Mouse (Mus musculus) frontal cortex, adult 2 months (tissue): ENCODE measurements around the gene Churc1. TPM values are rescaled to one million over a fixed set of nuclear protein-coding genes. Genes with fewer than 3 reads are reported as not detected.
"Not testable (repeated sequence)": the region's sequence is repeated elsewhere in the genome, so short reads cannot be mapped to it uniquely, and the experiment has no call there.

Experiments
- DNase-seq, 2 experiments: peaks; one replicate each; pipeline ENCODE4 v3.0.0; 2022; ENCODE audit warnings: low spot score in 1 of 2; ENCODE audit errors: extremely low spot score in 1 of 2
- polyA plus RNA-seq: library from polyadenylated mRNA; depleted of rRNA; stranded (reverse); fragments of >200 nt; gene quantifications from 2 replicates; pipeline ENCODE4 v1.2.3, GENCODE M21; 2012

Gene Churc1
- polyA plus RNA-seq, 1 experiment = 103 TPM

DNA sequence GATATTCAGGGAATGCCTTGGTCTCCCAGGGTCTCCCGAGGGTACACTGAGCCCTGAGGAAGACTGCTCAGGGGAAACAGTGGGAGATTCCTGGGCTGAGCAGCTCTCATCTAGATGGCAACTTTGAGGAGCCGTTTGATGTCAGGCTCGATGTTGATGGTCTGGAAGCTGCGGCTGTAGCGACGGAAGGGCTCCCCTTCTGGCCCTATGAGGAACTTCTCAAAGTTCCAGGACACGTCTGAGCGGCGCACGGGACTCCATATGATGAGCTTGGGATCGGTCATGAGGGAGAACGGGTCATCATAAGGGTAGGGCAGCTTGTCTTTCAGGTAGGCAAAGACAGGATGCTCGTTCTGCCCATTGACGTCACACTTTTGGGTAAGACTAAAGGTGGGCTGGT is 27.2 kb downstream of the Churc1 start:
- not testable (repeated sequence) for DNase-seq

DNA sequence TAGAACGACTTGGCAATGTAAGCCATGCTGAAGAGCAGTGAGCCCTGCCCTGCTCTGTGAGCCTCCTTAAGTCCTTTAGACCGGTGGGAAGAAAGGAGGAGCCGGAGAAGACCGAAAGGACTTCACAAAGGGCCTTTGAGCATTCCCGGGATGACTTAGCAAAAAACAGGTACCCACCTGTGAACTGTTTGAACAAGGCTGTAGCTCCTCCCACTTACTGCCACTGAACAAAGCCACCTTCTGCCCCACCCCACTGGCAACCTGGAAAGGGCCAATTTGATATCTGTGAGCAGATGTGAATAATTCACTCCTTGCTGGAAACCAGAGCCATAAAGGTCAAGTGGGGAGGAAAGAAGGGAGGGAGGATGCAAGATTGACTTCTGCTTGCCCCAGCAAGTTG is 30.0 kb downstream of the Churc1 start, which contains the start of gene Gpx2:
Gene Gpx2, minus strand, starts transcription at position 205 of the 400 bp plus-strand sequence.
- DNase-seq = no peak

DNA sequence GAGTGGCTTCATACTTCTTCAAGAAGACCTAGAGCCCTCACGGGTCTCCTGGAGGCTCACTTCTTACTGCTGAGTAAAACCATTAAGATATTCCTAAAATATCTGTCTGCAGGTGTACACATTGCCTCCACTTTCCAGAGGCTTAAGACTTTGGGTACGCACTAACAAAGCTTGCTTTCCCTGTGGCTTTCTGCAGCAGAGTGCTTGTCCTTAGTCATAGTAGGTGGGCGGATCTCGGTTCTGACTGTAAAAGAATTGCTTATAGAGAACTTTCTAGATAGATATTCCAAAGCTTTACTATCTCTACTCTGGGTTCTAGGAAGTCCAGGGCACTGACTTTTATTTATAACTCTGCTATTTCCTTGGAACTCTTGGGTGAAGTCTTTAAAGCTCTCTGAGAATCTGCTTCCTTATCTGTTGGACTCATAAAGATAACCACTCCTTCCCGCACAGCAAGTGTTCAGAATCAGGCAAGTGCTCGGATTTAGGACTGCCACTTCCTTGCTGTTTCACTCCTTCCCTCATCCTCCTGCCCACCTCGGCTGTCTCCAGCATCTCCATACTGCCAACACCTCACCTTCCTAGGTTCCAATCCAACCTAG is 31.7 kb downstream of the Churc1 start:
- peak in 1 of 2 experiments; percentile 67 for DNase-seq

DNA sequence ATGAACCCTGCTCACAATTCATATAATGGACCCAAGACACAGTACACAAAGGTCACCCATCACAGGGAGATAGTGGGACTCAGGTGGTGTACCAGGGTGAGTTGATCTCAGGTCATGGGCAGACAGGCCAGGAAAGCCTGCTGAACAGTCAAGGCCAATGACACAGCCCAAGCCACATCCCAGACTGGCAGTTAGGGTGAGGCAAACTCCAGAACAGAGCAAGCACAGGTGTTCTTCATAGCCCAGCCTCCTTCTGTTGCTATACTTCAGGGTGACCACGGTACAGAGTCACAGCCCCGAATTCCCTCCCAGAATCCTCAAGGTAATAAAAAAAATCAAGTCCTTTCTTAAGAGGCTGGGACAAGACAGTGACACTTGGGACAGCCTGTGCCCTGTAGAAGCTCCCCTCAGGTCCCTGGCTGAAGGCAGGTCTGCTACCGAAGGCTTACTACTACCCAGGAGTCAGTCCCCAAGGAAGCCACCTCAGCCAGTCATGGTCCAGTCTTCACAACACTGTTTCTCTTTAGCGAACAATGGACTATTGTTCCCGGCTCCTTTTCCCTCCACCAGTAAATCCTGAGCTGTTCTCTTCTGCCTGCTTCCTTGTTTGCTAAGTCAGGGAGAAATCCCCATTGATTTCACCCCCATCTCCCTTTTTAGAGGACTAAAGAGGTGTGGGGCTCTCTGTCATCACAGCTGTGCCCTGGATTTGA is 32.8 kb downstream of the Churc1 start:
- no peak for DNase-seq

DNA sequence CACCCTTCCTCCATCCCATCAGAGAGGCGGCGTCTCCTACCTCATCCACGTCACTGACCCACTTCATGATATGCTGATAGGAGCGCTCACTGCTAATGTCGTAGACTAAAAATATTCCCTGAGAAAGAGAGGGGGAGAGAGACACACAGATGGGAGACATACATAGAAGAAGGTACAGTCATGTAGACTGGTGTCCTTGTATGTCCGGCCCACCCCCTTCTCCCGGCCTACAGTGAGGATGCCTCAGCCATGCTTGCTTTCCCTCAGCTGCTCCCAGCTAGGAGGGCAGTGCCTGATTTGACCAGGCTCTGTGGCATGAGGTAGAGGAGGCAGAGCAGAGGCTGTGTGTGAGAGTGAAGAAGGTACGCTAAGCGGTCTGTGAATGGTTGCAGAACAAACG is 37.7 kb downstream of the Churc1 start:
- DNase-seq = peak; percentile 50 to 52

DNA sequence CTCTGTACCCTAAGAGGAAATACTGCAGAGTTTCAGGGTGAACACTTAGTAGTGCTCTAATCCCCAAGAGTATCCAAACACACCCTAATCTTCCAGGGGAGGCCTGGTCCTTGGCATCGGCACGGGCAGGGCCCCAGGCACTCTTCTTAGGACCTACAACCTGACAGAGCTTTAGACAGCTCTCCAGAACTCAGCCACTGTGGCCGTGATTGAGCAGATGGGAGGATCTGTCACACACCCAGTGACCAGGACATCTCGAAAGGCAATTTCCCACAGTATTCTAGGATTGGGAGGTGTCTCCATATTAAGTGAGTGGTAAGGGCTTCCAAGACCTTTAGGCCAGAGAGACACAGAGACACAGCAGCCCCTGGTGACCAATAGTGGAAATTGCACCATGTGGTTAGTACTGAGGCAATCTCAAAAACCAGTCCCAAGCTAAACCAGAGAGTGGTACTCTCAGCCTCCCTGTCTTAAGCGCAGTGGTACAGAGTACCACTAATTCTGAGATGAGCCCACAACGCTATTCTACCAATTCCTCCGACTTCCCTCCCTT is 38.4 kb downstream of the Churc1 start:
- DNase-seq = peak in 1 of 2 experiments; percentile 76

DNA sequence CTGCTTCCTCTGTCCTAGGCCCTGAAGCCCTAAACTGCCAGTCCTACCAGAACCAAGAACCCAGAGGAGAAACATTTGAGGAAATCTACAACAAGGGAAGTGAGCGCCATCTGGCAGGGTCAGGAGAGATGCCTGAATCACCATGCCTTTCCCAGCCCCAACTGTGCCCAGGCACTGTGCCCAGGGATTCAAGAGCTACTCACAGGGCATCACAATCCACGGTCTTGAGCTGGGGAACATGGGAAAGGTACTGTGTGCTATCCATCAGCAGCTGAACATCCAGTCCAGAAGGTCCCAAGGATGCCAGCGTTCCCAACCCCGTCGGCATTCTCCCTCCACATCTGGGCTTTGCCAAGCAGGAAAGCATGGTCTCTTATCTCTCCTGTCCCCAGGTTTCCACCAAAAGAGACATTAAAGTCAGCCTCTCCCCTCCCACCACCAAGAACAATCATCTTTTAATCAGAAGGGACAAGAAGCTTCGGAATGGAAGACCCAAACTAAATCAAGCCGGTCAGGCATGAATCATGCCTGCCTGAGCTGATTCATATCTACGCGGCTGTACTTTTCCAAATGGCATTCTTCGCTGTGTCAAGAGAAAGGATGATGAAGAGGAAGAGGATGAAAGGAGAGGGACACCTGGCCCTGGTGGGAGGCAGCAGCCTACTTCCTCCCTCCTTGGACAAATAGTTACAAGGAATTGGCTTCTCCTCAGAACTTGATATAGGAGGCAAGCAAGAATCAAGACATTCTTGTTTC is 39.9 kb downstream of the Churc1 start:
- peak in 1 of 2 experiments; percentile 51 for DNase-seq

DNA sequence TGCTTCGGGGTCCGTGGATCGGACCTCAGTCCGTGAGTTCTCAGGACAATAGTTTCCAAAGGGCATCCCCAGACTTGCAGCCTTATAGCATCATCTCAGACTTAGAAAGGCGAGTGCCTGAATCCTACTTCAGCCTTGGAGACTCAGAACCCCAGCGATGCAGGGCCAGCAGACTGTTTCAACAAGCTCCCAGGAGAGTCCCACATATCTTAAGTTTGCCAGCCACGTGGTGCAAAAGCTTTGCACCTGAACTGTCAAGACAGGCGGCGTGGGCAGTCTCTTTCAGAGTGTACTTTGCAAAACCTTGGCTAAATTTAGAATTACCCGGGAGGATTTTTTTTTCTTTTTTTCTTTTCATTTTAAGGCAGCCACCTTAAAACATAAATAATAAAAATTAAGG is 42.5 kb downstream of the Churc1 start:
- DNase-seq = peak; percentile 62 to 75

DNA sequence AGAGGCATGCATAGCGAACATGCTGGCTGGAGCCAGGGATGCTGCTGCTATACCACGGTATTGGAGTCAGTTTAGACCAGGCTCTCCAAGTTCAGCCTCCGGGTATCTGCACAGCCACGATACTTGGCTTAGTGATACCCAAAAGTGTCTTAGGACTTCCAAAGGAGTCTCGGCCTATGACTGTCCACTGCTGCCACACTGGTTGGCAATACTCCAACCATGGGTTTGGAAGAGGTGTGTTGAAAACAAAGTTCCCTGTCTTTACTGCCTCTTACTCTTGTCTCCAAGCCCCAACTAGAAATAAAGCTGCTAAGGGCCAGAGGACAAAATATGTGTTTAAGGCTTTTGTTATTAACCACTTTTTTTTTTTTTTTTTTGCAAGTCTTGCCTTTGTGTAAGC is 45.2 kb downstream of the Churc1 start:
- no peak for DNase-seq

DNA sequence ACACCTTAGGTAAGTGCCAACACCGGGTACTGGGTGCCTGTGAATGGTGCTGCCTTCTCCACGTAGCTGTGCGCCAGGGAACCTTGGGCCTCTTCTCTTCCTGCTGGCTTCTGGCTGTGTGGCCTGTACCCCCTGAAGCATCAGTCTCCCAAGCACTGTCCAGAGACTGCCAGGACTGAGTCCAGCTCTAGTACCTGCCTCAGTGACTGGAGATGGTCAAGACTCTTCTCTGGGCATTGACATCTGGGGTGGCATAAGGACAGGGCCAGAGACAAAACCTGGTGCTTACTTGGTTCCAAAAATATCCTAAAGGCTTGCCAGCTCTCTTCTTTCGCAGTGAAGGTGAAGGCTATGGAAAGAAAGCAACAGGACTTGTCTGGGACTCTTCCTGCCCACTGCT is 45.7 kb downstream of the Churc1 start:
- DNase-seq = no peak

DNA sequence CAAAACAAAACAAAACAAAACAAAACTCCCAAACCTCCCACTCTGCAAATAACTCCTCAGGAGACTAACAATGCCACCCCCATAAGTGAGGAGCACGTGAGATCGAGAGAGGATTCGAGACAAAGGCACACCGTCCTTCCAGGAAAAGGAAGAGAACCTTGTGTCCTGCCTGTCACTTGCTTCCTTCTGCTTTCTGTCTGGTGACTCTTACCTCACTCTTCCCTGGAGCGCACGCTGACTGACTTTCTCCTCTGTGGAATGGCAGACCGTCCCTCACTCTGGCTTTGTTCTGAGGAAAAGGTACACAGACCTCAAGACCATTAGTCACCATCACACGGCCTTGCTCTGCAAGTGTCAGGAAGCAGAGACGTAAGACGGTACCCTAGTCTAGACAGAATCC is 48.2 kb downstream of the Churc1 start:
- no peak for DNase-seq

DNA sequence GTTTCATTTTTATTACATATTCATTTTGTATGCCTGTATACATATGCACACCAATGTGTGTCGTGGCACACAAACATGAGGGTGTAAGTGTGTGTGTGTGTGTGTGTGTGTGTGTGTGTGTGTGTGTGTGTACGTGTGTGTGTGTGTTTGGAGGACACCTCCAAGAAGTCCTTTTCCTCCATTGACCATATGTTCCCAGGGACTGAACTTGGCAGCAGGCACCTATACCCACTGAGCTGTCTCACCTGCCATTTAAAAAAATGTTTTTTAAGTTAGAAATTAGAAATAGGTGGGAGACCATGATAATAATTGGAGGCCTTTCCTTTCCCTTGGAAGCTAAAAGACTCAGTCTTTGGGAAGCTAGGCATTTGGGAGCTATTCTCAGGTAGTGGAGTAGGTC is 48.8 kb downstream of the Churc1 start:
- no peak for DNase-seq

DNA sequence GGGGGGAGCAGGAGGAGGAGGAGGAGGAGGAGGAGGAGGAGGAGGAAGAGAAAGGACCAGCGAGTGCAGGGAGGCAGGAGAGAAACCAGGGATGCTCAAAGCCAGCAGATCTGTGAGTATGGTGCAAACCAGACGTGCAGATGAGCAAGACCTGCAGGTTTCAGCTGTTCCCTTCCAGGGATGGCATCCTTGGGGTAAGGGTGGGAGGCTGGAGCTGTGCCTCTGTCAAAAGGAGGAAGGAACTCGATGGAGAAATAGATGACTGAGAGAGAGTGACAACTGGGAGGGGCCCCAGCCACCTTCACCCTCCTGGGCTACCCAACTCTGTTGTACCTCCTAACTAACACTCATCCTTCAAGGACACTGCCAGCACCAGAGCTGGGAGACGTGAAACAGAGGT is 51.4 kb downstream of the Churc1 start:
- DNase-seq = no peak

DNA sequence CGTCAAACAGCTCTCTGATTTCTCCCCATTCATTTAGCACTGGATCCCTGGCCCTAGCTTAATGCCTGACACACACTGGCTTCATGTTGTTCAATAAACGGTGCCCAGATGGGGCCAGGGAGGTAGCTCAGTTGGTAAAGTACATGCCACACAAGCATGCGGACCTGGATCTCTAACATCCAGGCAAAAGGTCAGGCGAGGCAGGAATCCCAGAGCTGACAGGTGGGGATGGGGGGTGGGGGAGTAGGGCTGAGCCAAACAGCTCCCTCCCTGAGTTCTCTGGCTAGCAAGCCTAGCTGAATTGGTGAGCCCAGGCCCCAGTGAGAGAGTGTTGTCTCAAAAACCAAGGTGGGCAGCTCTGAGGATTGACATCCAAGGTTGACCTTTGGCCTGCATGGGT is 51.8 kb downstream of the Churc1 start:
- no peak for DNase-seq

DNA sequence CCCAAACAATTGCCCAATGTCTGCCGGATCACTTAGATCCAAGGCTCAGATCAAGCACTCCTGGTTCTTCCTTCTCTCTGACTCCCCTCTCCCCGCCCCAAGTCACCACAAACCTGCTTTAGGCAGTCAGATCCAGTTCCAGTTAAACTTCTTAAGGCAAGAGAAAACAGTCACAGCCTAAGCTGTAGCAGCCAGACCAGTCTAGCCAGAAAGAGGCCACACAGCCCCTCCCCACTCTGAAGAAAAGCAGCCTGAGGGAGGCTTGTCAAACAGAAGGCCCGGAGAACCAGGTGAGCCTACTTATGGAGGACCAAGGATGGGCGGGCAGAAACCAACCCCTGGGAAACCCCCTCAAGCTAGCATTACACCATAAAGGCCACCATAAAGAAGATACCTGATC is 52.8 kb downstream of the Churc1 start:
- no peak for DNase-seq

DNA sequence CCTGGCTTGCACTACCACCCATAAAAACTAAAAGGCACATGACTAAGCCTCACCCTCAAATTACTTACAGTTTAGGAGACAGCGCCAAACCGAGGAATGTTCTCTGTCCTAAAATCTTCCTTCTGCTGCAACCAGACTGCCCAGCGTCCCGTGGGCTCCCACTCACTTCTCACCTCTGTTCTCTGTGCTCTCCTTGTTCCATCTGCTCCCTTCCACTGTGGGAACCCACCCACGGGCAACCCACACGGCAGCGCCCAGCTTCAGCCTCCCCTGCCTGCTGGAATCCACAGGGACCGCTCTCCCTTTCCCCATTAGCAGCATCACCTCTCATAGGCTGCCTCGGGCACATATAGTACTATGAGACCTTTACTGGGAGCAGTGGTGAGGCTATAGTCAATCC is 53.6 kb downstream of the Churc1 start:
- peak; percentile 81 to 83 for DNase-seq

DNA sequence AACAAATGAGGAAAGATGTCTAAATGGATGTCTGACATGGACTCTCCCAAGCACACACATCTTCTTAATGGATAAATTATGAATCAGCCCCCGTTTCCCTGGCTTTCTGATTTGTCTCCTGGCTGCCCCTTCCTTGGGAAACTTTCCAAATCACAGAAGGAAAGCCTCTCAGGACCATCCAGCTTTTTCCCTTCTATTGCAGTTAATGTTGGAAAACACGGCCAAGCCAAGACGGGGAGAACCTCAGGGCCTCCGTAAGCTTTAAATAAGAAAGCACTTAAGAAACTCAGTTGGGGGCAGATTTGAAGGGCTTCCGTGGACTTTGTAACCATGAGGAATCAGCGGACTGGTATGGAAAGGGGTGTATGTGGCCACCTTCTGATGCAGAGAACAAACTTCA is 54.5 kb downstream of the Churc1 start:
- no peak for DNase-seq

DNA sequence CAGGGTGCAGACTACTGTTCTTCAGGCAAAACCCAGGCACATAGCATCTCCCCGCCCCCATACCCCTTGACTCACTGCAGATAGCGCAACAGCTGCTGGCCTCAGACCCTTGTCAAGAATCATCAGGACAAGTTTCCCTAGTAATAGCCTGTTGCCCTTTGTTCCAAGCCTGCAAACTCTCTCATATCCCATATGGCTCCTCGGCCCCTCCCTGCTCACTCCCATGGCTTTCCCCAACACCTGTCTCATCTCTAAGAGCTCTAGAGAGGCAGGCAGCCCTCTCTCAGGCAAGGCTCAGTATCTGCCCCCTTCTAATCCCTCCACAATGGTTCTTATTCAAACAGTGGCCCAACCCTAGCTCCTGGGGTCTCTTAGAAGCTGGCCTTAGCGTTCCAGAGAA is 55.3 kb downstream of the Churc1 start:
- DNase-seq = no peak

DNA sequence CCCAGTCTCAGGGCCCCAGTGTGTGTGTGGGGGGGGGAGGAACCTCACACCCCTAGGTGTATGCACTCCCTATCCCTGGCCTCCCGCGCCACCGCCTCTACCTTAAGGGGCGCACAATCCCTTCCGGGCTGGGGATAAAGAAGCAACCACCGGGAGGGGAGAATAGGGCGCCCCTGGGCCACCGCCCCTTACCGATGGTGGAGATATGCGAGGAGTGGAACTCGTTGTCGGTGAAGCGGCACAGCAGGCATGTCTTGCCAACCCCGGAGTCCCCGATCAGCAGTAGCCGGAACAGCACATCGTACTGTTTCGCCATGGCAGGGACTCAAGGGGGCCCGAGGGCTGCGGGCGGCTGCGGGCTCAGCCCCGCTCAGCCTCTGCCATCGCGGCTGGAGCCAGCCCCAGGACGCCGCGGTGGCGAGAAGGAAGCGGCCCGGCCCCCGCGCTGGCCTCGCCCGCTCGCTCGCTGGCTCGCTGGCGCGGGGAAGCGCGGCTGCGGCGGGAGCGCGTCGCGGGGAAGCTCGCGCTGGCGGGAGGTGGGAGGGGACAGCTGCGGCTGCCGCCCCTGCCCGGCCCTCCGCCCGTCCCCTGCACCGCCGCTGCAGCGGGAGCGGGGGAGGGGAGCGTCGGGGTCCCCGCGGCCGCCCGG is 56.8 kb downstream of the Churc1 start:
- no peak for DNase-seq

DNA sequence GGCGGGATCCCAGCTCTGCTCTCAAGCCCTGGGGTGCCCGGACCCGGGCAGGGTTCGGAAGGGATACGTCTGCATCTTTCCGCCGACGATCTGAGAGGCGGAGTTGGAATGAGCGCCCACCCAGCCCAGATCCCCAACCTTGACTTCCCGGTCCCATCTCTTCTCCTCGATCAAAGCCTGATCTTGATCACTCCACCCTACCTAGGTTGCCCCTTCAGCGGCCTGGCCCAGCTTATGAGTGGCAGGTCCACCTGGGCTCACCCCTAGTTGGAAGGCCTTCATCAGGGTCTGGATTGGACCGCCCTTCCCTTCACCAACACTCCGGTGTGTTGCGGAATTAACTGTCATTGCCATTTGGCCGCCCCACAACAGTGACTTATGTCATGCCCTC is 57.3 kb downstream of the Churc1 start, which contains the start of gene Rab15:
Gene Rab15, minus strand, starts transcription at position 258 of the 391 bp plus-strand sequence.
- DNase-seq = no peak

DNA sequence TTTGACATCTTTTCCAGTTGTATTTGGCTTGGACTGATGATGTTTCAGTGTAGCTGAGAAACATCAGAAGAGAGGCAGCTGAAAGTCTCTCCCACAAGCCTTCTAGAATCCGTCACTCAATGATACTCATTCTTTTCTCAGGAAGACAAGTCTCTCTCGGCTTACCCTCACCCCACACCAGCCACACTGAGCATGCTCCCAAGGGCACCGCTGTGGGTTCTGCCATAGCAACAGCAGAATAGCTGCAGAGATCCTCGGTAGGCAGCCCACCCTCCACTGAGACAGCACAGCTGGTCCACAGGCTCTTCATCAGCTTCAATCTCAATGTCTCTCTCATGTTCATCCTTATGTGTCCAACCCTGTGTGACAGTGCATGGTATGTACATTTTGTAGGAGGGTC is 59.9 kb downstream of the Churc1 start:
- DNase-seq = no peak
